Mouse (Mus musculus): ENCODE results near the gene Hbq1a. TPM values are rescaled to one million over a fixed set of nuclear protein-coding genes. Genes with fewer than 3 reads are reported as not detected.

Gene Hbq1a
- total and polyA plus RNA-seq, 3 experiments: 0.29 to 0.46 TPM; not detected in 1

DNA sequence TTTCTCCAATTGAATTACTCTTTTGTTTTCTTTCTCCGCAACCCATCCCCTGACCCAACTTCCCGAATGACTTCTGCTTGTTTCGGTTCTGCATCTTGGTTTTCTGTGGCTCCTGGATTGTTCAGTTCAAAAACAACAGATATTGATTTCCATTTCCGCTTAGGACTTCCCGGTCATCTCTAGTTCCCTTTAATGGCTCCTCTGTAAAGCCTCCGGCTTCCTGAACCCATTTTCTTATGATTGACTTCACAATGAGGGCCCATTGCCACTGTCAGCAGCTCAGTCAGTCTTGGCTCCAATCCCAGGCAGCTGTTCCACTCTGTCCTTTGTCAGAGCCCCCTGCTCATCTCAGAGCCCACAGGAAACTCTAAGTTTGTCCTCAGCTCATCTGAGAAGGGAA is 31.2 kb downstream of the Hbq1a start:
- peaks cover 19 to 21% of the 10 kb centered on the region in 2 experiments for H3K27me3 ChIP-seq (ENCODE audit: control insufficient read depth in 1 of 2, insufficient read depth in 2 of 2, low read length in 2 of 2)
- no peak overlapping the region for H3K9ac ChIP-seq (ENCODE audit: control insufficient read depth, low read depth, low read length, poor library complexity, severe bottlenecking)
- no peaks in the 10 kb centered on the region for H3K4me1 ChIP-seq (ENCODE audit: control insufficient read depth in 1 of 2, insufficient read depth in 2 of 2, low read length in 2 of 2)
- no peak for DNase-seq (ENCODE audit: low read depth, low spot score)
- no peaks in the 10 kb centered on the region for H3K79me2 ChIP-seq (ENCODE audit: control insufficient read depth, insufficient read depth, low read length, poor library complexity)
- no peak for TF ChIP-seq ZC3H11A (IDR thresholded peaks at IDR 0.05; ENCODE audit: low read depth, low read length)
- no peak for TF ChIP-seq POLR2AphosphoS5 (IDR thresholded peaks at IDR 0.05; ENCODE audit: borderline replicate concordance, low read depth, low read length)
- H3K36me3 ChIP-seq (ENCODE audit: control insufficient read depth in 1 of 2, insufficient read depth in 2 of 2, low read length in 2 of 2): no peaks in the 10 kb centered on the region
- H3K27ac ChIP-seq (ENCODE audit: control insufficient read depth, low read depth, low read length): no peak overlapping the region
- no peaks in the 10 kb centered on the region for H3K9me3 ChIP-seq (replicated peaks; ENCODE audit: insufficient read depth, low read length)
- no peak overlapping the region for H3K4me3 ChIP-seq (ENCODE audit: control insufficient read depth in 1 of 2, insufficient read depth in 1 of 2, low read depth in 2 of 2, low read length in 2 of 2)

DNA sequence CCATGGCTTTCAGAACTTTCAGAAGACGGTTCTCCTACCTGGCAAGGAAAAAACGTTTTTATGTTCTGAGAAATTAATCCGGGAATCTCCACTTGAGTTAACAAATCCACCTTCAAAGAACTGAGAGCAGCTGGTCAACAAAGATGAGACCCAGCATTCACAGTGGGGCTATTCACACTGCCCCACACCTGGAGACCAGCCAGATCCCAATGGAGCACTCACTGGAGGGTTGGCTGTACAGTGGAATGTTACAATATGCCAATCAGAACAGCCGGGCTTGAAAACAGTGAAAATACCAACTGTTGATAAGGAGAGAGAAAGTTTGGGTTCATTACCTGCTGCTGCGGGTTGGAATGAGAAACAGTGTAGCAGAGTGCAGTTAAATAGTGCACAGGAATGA is 32.0 kb downstream of the Hbq1a start:
- TF ChIP-seq GABPA (IDR thresholded peaks at IDR 0.05; ENCODE audit: low read depth, low read length) (no peak), KAT2A (conservative IDR thresholded peaks at IDR 0.05; ENCODE audit: low read depth, low read length) (no peak), USF2 (IDR thresholded peaks at IDR 0.05; ENCODE audit: borderline replicate concordance in 1 of 2, insufficient read depth in 1 of 2, low read depth in 1 of 2, low read length in 2 of 2) (no peak), E2F4 (IDR thresholded peaks at IDR 0.05; ENCODE audit: borderline replicate concordance, low read depth, low read length) (no peak), ZKSCAN1 (IDR thresholded peaks at IDR 0.05; ENCODE audit: low read depth, low read length) (no peak)
- no peak overlapping the region for H3K27ac ChIP-seq (ENCODE audit: control insufficient read depth, low read depth, low read length)
- no peaks in the 10 kb centered on the region for H3K9me3 ChIP-seq (replicated peaks; ENCODE audit: insufficient read depth, low read length)
- H3K27me3 ChIP-seq (ENCODE audit: control insufficient read depth in 1 of 2, insufficient read depth in 2 of 2, low read length in 2 of 2): peaks cover 17 to 18% of the 10 kb centered on the region in 2 experiments
- H3K4me1 ChIP-seq (ENCODE audit: control insufficient read depth in 1 of 2, insufficient read depth in 2 of 2, low read length in 2 of 2): no peaks in the 10 kb centered on the region
- H3K79me2 ChIP-seq (ENCODE audit: control insufficient read depth, insufficient read depth, low read length, poor library complexity): no peaks in the 10 kb centered on the region
- H3K36me3 ChIP-seq (ENCODE audit: control insufficient read depth in 1 of 2, insufficient read depth in 2 of 2, low read length in 2 of 2): no peaks in the 10 kb centered on the region
- H3K4me3 ChIP-seq (ENCODE audit: control insufficient read depth in 1 of 2, insufficient read depth in 1 of 2, low read depth in 2 of 2, low read length in 2 of 2): no peak overlapping the region
- no peak for DNase-seq (ENCODE audit: low read depth, low spot score)
- H3K9ac ChIP-seq (ENCODE audit: control insufficient read depth, low read depth, low read length, poor library complexity, severe bottlenecking): no peak overlapping the region

DNA sequence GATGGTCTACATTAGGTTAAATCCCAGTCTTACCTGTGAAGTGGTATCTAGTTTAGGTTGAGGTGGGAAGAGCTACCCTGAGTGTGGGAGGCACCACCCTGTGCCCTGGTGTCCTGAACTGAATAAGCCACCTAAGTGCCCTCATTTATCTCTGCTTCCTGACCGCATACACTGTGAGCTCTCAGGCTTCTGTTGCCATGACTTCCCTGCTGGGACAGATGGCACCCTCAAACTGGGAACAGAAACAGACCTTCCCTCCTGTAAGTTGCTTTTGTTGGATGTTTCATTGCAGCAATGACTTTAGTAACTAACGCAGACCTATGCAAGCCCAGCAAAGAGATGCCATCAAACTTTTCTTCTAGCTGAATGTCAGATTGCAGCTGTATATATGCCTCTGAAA is 33.4 kb downstream of the Hbq1a start:
- H3K27ac ChIP-seq (ENCODE audit: control insufficient read depth, low read depth, low read length): no peak overlapping the region
- TF ChIP-seq MXI1 (IDR thresholded peaks at IDR 0.05; ENCODE audit: low read depth, low read length) (no peak), GABPA (IDR thresholded peaks at IDR 0.05; ENCODE audit: low read depth, low read length) (no peak), NELFE (IDR thresholded peaks at IDR 0.05; ENCODE audit: low read depth, low read length) (no peak), MAX (IDR thresholded peaks at IDR 0.05; ENCODE audit: low read length) (no peak), KAT2A (conservative IDR thresholded peaks at IDR 0.05; ENCODE audit: low read depth, low read length) (no peak), MEF2A (IDR thresholded peaks at IDR 0.05; ENCODE audit: extremely low read depth, insufficient replicate concordance, low read depth, low read length, poor library complexity, severe bottlenecking) (no peak), JUND (IDR thresholded peaks at IDR 0.05; ENCODE audit: low read depth, low read length) (no peak), ETS1 (IDR thresholded peaks at IDR 0.05; ENCODE audit: low read depth, low read length) (no peak), TAL1 (IDR thresholded peaks at IDR 0.05; ENCODE audit: low read length) (no peak), E2F4 (IDR thresholded peaks at IDR 0.05; ENCODE audit: borderline replicate concordance, low read depth, low read length) (no peak)
- H3K4me3 ChIP-seq (ENCODE audit: control insufficient read depth in 1 of 2, insufficient read depth in 1 of 2, low read depth in 2 of 2, low read length in 2 of 2): no peak overlapping the region
- DNase-seq (ENCODE audit: low read depth, low spot score): no peak
- H3K79me2 ChIP-seq (ENCODE audit: control insufficient read depth, insufficient read depth, low read length, poor library complexity): no peaks in the 10 kb centered on the region
- H3K9me3 ChIP-seq (replicated peaks; ENCODE audit: insufficient read depth, low read length): no peaks in the 10 kb centered on the region
- no peaks in the 10 kb centered on the region for H3K4me1 ChIP-seq (ENCODE audit: control insufficient read depth in 1 of 2, insufficient read depth in 2 of 2, low read length in 2 of 2)
- H3K9ac ChIP-seq (ENCODE audit: control insufficient read depth, low read depth, low read length, poor library complexity, severe bottlenecking): no peak overlapping the region
- H3K27me3 ChIP-seq (ENCODE audit: control insufficient read depth in 1 of 2, insufficient read depth in 2 of 2, low read length in 2 of 2): peaks cover 14 to 15% of the 10 kb centered on the region in 2 experiments
- H3K36me3 ChIP-seq (ENCODE audit: control insufficient read depth in 1 of 2, insufficient read depth in 2 of 2, low read length in 2 of 2): no peaks in the 10 kb centered on the region

All from MEL (cell line).